Mouse (Mus musculus): ENCODE results near the gene Fryl.

The Fryl gene

GRCm38 (mm10) chr5:73160440-73160839, 96.0 kb downstream of the Fryl start:
- in situ Hi-C loops (cut with MboI): no loop called here

GRCm38 (mm10) chr5:73157502-73157901, 98.9 kb downstream of the Fryl start:
- in situ Hi-C loops (cut with MboI): no loop called here

GRCm38 (mm10) chr5:73157009-73157408, 99.4 kb downstream of the Fryl start:
- in situ Hi-C loops (cut with MboI): no loop called here

GRCm38 (mm10) chr5:73156226-73156926, 100.0 kb downstream of the Fryl start:
- in situ Hi-C loops (cut with MboI): no loop called here

GRCm38 (mm10) chr5:73153802-73154465, 102.5 kb downstream of the Fryl start:
- in situ Hi-C loops (cut with MboI): no loop called here

- in situ Hi-C loops (cut with MboI): no loop called here
Measured at GRCm38 (mm10) chr5:73152206-73152605, 104.2 kb downstream of the Fryl start.

GRCm38 (mm10) chr5:73150877-73151445, 105.5 kb downstream of the Fryl start:
- in situ Hi-C loops (cut with MboI): no loop called here

- in situ Hi-C loops (cut with MboI): no loop called here
Measured at GRCm38 (mm10) chr5:73144987-73145386, 111.4 kb downstream of the Fryl start.

GRCm38 (mm10) chr5:73141712-73142111, 114.7 kb downstream of the Fryl start:
- in situ Hi-C loops (cut with MboI): no loop called here

- in situ Hi-C loops (cut with MboI): no loop called here
Measured at GRCm38 (mm10) chr5:73141161-73141560, 115.3 kb downstream of the Fryl start.

GRCm38 (mm10) chr5:73137561-73137960, 118.9 kb downstream of the Fryl start:
- in situ Hi-C loops (cut with MboI): loop anchor here (10.0 kb wide), 1 partner anchor 247 kb away; no protein-coding TSS in a partner anchor

- in situ Hi-C loops (cut with MboI): loop anchor here (10.0 kb wide), 1 partner anchor 249 kb away; no protein-coding TSS in a partner anchor
Measured at GRCm38 (mm10) chr5:73135959-73136358, 120.5 kb downstream of the Fryl start.

- in situ Hi-C loops (cut with MboI): loop anchor here (10.0 kb wide), 1 partner anchor 250 kb away; no protein-coding TSS in a partner anchor
Measured at GRCm38 (mm10) chr5:73135131-73135530, 121.3 kb downstream of the Fryl start.

- in situ Hi-C loops (cut with MboI): loop anchor here (10.0 kb wide), 1 partner anchor 251 kb away; no protein-coding TSS in a partner anchor
Measured at GRCm38 (mm10) chr5:73133833-73134185, 122.6 kb downstream of the Fryl start.

GRCm38 (mm10) chr5:73132998-73133832, 123.2 kb downstream of the Fryl start:
- in situ Hi-C loops (cut with MboI): loop anchor here (10.0 kb wide), 1 partner anchor 252 kb away; no protein-coding TSS in a partner anchor

- in situ Hi-C loops (cut with MboI): loop anchor here (10.0 kb wide), 1 partner anchor 254 kb away; no protein-coding TSS in a partner anchor
Measured at GRCm38 (mm10) chr5:73130984-73131383, 125.4 kb downstream of the Fryl start.

GRCm38 (mm10) chr5:73129871-73130270, 126.5 kb downstream of the Fryl start:
- in situ Hi-C loops (cut with MboI): loop anchor here (10.0 kb wide), 1 partner anchor 255 kb away; no protein-coding TSS in a partner anchor

GRCm38 (mm10) chr5:73119969-73120725, 136.3 kb downstream of the Fryl start:
- in situ Hi-C loops (cut with MboI): no loop called here

- in situ Hi-C loops (cut with MboI): no loop called here
Measured at GRCm38 (mm10) chr5:73119524-73119923, 136.9 kb downstream of the Fryl start.

GRCm38 (mm10) chr5:73118786-73119185, 137.6 kb downstream of the Fryl start:
- in situ Hi-C loops (cut with MboI): no loop called here

GRCm38 (mm10) chr5:73114878-73115277, 141.5 kb downstream of the Fryl start:
- in situ Hi-C loops (cut with MboI): no loop called here
